Mouse (Mus musculus) E14TG2a.4 (cell line): ENCODE data around the gene Atg4b.
"Not testable (repeated sequence)": the region's sequence is repeated elsewhere in the genome, so short reads cannot be mapped to it uniquely, and the experiment has no call there.

ENCODE experiments used
- H3K27me3 ChIP-seq: 2 replicates; pipeline ENCODE4 v1.6.1; 2014; ENCODE audit warnings: low read length, control low read depth; ENCODE audit not compliant: insufficient read depth
- H3K36me3 ChIP-seq: 2 replicates; pipeline ENCODE4 v1.6.1; 2014; ENCODE audit warnings: low read length, control low read depth; ENCODE audit not compliant: insufficient read depth
- H3K4me1 ChIP-seq: replicated peaks from 2 replicates; pipeline ENCODE4 v1.6.1; 2014; ENCODE audit warnings: low read depth, low read length, control low read depth
- H3K4me3 ChIP-seq: replicated peaks from 2 replicates; pipeline ENCODE4 v1.5.1; 2014; ENCODE audit warnings: mild to moderate bottlenecking, low read length
- H3K9me3 ChIP-seq: 2 replicates; pipeline ENCODE4 v1.6.1; 2014; ENCODE audit warnings: low read length, control low read depth
- CTCF ChIP-seq: conservative IDR thresholded peaks from 2 replicates; pipeline ENCODE4 v1.5.1; 2014; ENCODE audit warnings: low read length
- NANOG ChIP-seq: IDR thresholded peaks from 2 replicates; pipeline ENCODE4 v1.6.1; 2014; ENCODE audit warnings: borderline replicate concordance, low read length, mixed read lengths
- POU5F1 ChIP-seq: IDR thresholded peaks from 2 replicates; pipeline ENCODE4 v1.6.1; 2014; ENCODE audit warnings: low read length, borderline replicate concordance

The Atg4b gene

GRCm38 (mm10) chr1:93818722-93819121, 67.4 kb downstream of the Atg4b start:
- no peak for TF ChIP-seq POU5F1
- TF ChIP-seq CTCF: no peak
- no peak for TF ChIP-seq NANOG
- Histone ChIP-seq H3K4me1 (peaks cover 13% of the 10 kb centered on the region), H3K36me3 (peaks cover 91% of the 10 kb centered on the region), H3K4me3 (no peak overlapping the region), H3K9me3 (no peaks in the 10 kb centered on the region), H3K27me3 (no peaks in the 10 kb centered on the region)

GRCm38 (mm10) chr1:93823796-93824495, 72.6 kb downstream of the Atg4b start:
- peak overlapping the region; percentile 83; the same call in 1 of the 2 replicates for H3K4me3 ChIP-seq
- H3K4me1 ChIP-seq: peaks cover 33% of the 10 kb centered on the region
- TF ChIP-seq POU5F1 (no peak), CTCF (no peak), NANOG (no peak)
- H3K9me3 ChIP-seq: no peaks in the 10 kb centered on the region
- H3K36me3 ChIP-seq: peaks cover 39% of the 10 kb centered on the region
- no peaks in the 10 kb centered on the region for H3K27me3 ChIP-seq

GRCm38 (mm10) chr1:93824609-93825008, 73.3 kb downstream of the Atg4b start, which contains the start of gene D2hgdh:
Gene D2hgdh, plus strand, starts transcription at chr1:93824909.
- H3K36me3 ChIP-seq: peaks cover 34% of the 10 kb centered on the region
- no peaks in the 10 kb centered on the region for H3K9me3 ChIP-seq
- H3K27me3 ChIP-seq: no peaks in the 10 kb centered on the region
- peaks cover 33% of the 10 kb centered on the region for H3K4me1 ChIP-seq
- H3K4me3 ChIP-seq: peak within 1 kb of the TSS; percentile 83
- no peak for TF ChIP-seq CTCF
- no peak for TF ChIP-seq NANOG
- no peak for TF ChIP-seq POU5F1

GRCm38 (mm10) chr1:93825105-93825674, 73.9 kb downstream of the Atg4b start:
- TF ChIP-seq NANOG (no peak), CTCF (no peak), POU5F1 (no peak)
- Histone ChIP-seq H3K36me3 (peaks cover 32% of the 10 kb centered on the region), H3K27me3 (no peaks in the 10 kb centered on the region), H3K4me3 (peak overlapping the region; percentile 83), H3K9me3 (no peaks in the 10 kb centered on the region), H3K4me1 (peaks cover 33% of the 10 kb centered on the region)

DNA sequence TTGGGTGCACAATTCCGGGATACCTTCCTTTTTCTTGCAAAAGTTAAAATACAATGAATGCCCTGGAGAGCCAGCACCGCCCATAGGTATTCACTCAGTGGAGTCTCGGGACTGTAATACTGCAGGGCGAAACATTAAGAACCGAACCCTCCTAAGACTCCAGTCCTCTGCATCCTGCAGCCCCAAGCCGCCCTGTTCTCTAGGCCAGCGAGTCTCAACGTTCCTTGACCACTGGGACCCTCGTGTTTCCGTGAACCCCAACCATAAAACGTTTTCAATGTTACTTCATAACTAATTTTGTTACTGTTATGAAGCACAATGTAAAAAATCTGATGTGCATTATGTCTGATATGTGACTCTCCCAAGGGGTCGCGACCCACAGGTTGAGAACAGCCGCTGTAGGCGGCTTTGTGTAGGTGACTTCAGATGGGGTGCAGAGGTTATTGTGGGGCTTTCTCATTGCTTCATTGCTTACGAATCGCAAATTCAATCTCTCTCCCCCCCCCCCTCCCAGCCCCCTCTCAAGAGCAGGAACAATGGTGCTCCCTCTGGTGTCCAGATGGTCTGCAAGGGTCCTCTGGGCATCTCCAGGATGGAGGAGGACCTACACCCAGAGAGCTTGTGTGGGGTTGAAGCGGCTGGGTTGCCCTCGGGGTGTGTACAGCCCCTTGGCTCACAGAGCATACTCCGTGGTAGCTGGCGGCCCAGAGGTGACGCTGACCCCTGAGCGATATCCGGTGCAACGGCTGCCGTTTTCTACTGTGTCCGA, 74.7 kb downstream of the Atg4b start:
- TF ChIP-seq POU5F1 (no peak), CTCF (no peak), NANOG (no peak)
- Histone ChIP-seq H3K27me3 (no peaks in the 10 kb centered on the region), H3K36me3 (peaks cover 25% of the 10 kb centered on the region), H3K9me3 (no peaks in the 10 kb centered on the region), H3K4me1 (peaks cover 33% of the 10 kb centered on the region), H3K4me3 (peak overlapping the region; percentile 83)

GRCm38 (mm10) chr1:93826540-93826835, 75.2 kb downstream of the Atg4b start:
- Histone ChIP-seq H3K27me3 (no peaks in the 10 kb centered on the region), H3K9me3 (no peaks in the 10 kb centered on the region), H3K4me1 (peaks cover 33% of the 10 kb centered on the region), H3K4me3 (peak overlapping the region; percentile 83), H3K36me3 (peaks cover 20% of the 10 kb centered on the region)
- TF ChIP-seq POU5F1 (no peak), NANOG (no peak), CTCF (no peak)

DNA sequence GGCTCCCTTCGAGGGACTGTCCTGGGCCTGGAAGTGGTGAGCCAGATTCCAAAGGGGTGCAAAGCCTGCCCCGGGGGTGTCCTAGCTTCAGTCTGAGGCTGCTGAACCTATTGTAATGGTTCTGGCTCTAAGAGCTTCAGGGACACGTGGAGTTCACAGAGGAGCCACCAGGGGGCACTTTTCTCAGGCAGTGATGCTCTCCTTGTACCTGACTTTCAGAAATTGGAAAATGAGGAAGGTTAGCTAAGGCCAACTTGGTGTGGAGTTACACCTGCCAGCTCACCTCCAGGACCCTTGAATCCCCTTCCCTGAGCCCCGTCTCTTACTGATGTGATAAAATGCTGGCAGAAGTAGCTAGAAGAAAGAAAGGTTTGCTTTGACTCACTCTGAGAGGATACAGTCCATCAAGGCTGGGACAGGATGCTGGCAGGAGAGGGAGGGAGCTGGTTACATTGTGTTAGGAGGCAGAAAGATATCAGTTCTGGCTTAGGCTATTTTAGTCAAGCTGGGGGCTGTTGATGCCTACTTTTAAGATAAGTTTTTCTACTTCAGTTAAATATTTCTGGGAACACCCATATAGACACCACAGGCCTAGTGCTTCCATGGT, 81.6 kb downstream of the Atg4b start:
- H3K9me3 ChIP-seq, H3K4me3 ChIP-seq, H3K4me1 ChIP-seq, H3K27me3 ChIP-seq: not testable (repeated sequence)
- peak; percentile 35 for TF ChIP-seq CTCF
- H3K36me3 ChIP-seq: peaks cover 31% of the 10 kb centered on the region

DNA sequence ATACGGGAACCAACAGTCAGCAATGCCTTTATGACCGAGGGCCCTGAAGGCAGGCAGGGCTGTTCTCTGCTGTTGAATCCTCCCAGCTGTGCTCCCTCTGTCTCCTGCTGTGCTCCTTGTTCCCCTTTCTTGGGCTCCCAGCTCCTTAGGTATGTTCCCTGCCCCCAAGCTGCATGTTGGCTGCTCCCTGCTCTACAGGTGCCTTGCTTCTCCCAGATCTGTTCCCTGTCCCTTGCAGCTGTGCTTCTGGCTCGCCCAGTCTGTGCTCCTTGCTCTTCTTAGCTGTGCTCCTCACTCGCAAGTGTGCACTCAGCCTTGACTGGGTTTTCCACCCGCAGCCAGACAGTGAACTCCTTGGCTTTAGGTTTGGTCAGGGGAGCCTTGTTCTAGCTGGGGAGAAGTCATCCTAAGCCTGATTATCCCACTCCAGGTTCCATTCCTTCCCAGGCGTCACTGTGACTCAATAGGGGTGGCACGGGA, 83.4 kb downstream of the Atg4b start:
- TF ChIP-seq CTCF: no peak
- TF ChIP-seq NANOG: no peak
- no peak for TF ChIP-seq POU5F1
- Histone ChIP-seq H3K27me3 (no peaks in the 10 kb centered on the region), H3K9me3 (no peaks in the 10 kb centered on the region), H3K36me3 (peaks cover 31% of the 10 kb centered on the region), H3K4me1 (0 out of 2 replicates have a peak, but pooled peaks cover 4% of the 10 kb centered on the region), H3K4me3 (no peak overlapping the region)

- TF ChIP-seq CTCF (no peak), NANOG (no peak)
Measured at GRCm38 (mm10) chr1:93835211-93835610, 83.9 kb downstream of the Atg4b start.

More at GRCm38 (mm10) chr1:93835211-93835610, 83.9 kb downstream of the Atg4b start:
- Histone ChIP-seq H3K4me3 (no peak overlapping the region), H3K4me1 (0 out of 2 replicates have a peak, but pooled peaks cover 4% of the 10 kb centered on the region), H3K36me3 (peaks cover 28% of the 10 kb centered on the region), H3K27me3 (no peaks in the 10 kb centered on the region), H3K9me3 (no peaks in the 10 kb centered on the region)
